Mouse (Mus musculus) olfactory bulb, adult 2 months (tissue): ENCODE results near the gene Vangl1.

Experiments used
- CTCF ChIP-seq: fragments of 200-500 bp; IDR thresholded peaks from 2 replicates; pipeline ENCODE4 v1.5.1; 2012; ENCODE audit warnings: low read depth, mild to moderate bottlenecking, low read length, moderate library complexity; ENCODE audit not compliant: insufficient read depth
- POLR2A ChIP-seq: fragments of 200-500 bp; IDR thresholded peaks from 2 replicates; pipeline ENCODE4 v1.6.1; 2012; ENCODE audit warnings: mild to moderate bottlenecking, low read depth, low read length, moderate library complexity; ENCODE audit not compliant: insufficient read depth

DNA sequence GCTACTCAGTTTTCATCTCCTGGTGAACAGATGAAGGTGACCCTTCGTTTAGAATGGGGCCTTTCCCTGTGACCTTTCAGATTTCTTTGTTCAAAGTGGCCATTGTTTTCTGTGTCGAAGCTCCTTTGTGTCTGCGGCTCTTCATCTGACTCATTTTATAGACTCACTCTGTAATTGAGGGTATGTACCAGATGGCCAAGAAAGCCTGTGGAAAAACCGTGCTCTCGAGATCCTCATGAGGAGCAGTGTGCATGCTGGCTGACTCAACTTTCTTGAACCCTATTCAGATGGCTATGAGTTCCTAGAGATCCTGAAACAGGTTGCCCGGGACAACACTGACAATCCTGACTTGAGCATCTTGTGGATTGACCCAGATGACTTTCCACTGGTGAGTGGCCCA is 62.6 kb downstream of the Vangl1 start:
- TF ChIP-seq CTCF, result no peak
- TF ChIP-seq POLR2A, result no peak
